Mouse (Mus musculus) ES-E14 (cell line): ENCODE results near the gene Rpl10a.

Experiments used
- CHD2 ChIP-seq: IDR thresholded peaks from 2 replicates; pipeline ENCODE4 v1.6.1; 2014; ENCODE audit warnings: mild to moderate bottlenecking, low read depth, low read length, inconsistent platforms
- ZC3H11A ChIP-seq: IDR thresholded peaks from 2 replicates; pipeline ENCODE4 v1.6.1; 2012; ENCODE audit warnings: low read depth, mild to moderate bottlenecking, inconsistent platforms, low read length, borderline replicate concordance

GRCm38 (mm10) chr17:28355871-28356270 lies 27.6 kb downstream of the Rpl10a start:
- TF ChIP-seq ZC3H11A (no peak), CHD2 (no peak)
